Mouse (Mus musculus) cerebellum, postnatal 10 days (tissue): ENCODE data around the gene Rnpep.
"Not testable (repeated sequence)": the region's sequence is repeated elsewhere in the genome, so short reads cannot be mapped to it uniquely, and the experiment has no call there.

Experiments used
- DNase-seq, 2 experiments: peaks; one replicate each; pipeline ENCODE4 v3.0.0; 2021; ENCODE audit warnings: mixed read lengths in 2 of 2

Rnpep gene

GRCm38 (mm10) chr1:135258380-135259127, 25.3 kb downstream of the Rnpep start, which contains the start of gene Elf3:
Elf3 (minus strand) TSS chr1:135258568.
- DNase-seq = peak; percentile 81 to 85

GRCm38 (mm10) chr1:135256299-135256698, 27.6 kb downstream of the Rnpep start:
- DNase-seq = no peak

- no peak for DNase-seq
Measured at GRCm38 (mm10) chr1:135252854-135253253, 31.0 kb downstream of the Rnpep start.

GRCm38 (mm10) chr1:135251405-135251804, 32.5 kb downstream of the Rnpep start:
- DNase-seq = no peak

- no peak for DNase-seq
Measured at GRCm38 (mm10) chr1:135250706-135251105, 33.2 kb downstream of the Rnpep start.

GRCm38 (mm10) chr1:135248434-135248850, 35.4 kb downstream of the Rnpep start:
- peak; percentile 72 to 73 for DNase-seq

- DNase-seq = no peak
Measured at GRCm38 (mm10) chr1:135244014-135244413, 39.9 kb downstream of the Rnpep start.

- DNase-seq = not testable (repeated sequence)
Measured at GRCm38 (mm10) chr1:135240206-135240605, 43.7 kb downstream of the Rnpep start.

- no peak for DNase-seq
Measured at GRCm38 (mm10) chr1:135237131-135237851, 46.6 kb downstream of the Rnpep start.

GRCm38 (mm10) chr1:135234771-135235170, 49.1 kb downstream of the Rnpep start:
- no peak for DNase-seq

GRCm38 (mm10) chr1:135233961-135234360, 49.9 kb downstream of the Rnpep start:
- DNase-seq = no peak

GRCm38 (mm10) chr1:135231878-135232277, 52.0 kb downstream of the Rnpep start:
- DNase-seq = not testable (repeated sequence)

GRCm38 (mm10) chr1:135227339-135227950, 56.4 kb downstream of the Rnpep start:
- DNase-seq = peak; percentile 38 to 40

GRCm38 (mm10) chr1:135224981-135225604, 58.8 kb downstream of the Rnpep start:
- no peak for DNase-seq

GRCm38 (mm10) chr1:135224147-135224546, 59.7 kb downstream of the Rnpep start:
- peak in 1 of 2 experiments; percentile 21 for DNase-seq

GRCm38 (mm10) chr1:135217607-135218233, 66.2 kb downstream of the Rnpep start:
- DNase-seq = no peak

- DNase-seq = no peak
Measured at GRCm38 (mm10) chr1:135213772-135214640, 69.9 kb downstream of the Rnpep start.
